Mouse (Mus musculus): Measurements from ENCODE around the gene Tmem38b. TPM values are rescaled to one million over a fixed set of nuclear protein-coding genes. Genes with fewer than 3 reads are reported as not detected.

Gene Tmem38b
- polyA plus RNA-seq, 1 experiment from 2014 or later: 4.5 TPM

DNA sequence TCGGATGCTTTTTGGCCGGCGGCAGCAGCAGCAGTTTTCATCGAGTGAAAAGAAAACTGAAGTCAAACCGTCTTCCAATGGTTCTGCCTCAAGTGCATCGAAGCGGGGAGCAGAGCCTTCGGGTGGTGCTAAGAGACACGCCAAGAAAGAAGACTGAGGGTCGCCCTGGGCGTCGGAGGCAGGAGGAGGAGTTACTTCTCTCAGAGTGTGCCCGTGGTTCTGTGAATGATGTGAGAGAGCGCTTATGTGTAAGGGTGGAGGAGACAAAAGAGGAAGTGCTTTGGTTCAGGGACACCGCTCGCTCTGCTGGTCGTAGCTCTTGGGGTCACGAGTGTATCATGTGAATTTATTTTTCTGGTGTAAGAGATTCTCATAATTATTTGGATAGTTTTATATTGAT is 34.1 kb downstream of the Tmem38b start:
- Histone ChIP-seq H3K4me1 (replicated peaks; ENCODE audit: control insufficient read depth, insufficient read depth, low read length) (no peaks in the 10 kb centered on the region), H3K9ac (ENCODE audit: low read depth, low read length) (no peak overlapping the region), H3K4me3 (ENCODE audit: low read depth, low read length) (no peak overlapping the region), H3K27ac (ENCODE audit: low read depth, low read length) (no peak overlapping the region), H3K27me3 (replicated peaks; ENCODE audit: control insufficient read depth, insufficient read depth, low read length) (no peaks in the 10 kb centered on the region), H3K4me2 (peak overlapping the region; percentile 34), H3K36me3 (ENCODE audit: control insufficient read depth, insufficient read depth, low read length) (no peaks in the 10 kb centered on the region), H3K9me3 (ENCODE audit: control insufficient read depth, low read length) (no peaks in the 10 kb centered on the region)
- ATAC-seq (replicated peaks; ENCODE audit: low FRiP score) (no peak), DNase-seq (ENCODE audit: low spot score) (no peak)
- 41% methylated on average over 18 of the region's 18 CpGs for WGBS

- no peaks in the 10 kb centered on the region for H3K27me3 ChIP-seq (replicated peaks; ENCODE audit: control insufficient read depth, insufficient read depth, low read length)
- no peak overlapping the region for H3K9ac ChIP-seq (ENCODE audit: low read depth, low read length)
- H3K4me1 ChIP-seq (replicated peaks; ENCODE audit: control insufficient read depth, insufficient read depth, low read length): no peaks in the 10 kb centered on the region
- H3K36me3 ChIP-seq (ENCODE audit: control insufficient read depth, insufficient read depth, low read length): no peaks in the 10 kb centered on the region
- no peaks in the 10 kb centered on the region for H3K9me3 ChIP-seq (ENCODE audit: control insufficient read depth, low read length)
- ATAC-seq (replicated peaks; ENCODE audit: low FRiP score): no peak
- H3K27ac ChIP-seq (ENCODE audit: low read depth, low read length): no peak overlapping the region
- DNase-seq (ENCODE audit: low spot score): no peak
- H3K4me3 ChIP-seq (ENCODE audit: low read depth, low read length): no peak overlapping the region
- H3K4me2 ChIP-seq: no peak overlapping the region
- 75% methylated on average over 6 of the region's 6 CpGs for WGBS
Observed at GRCm38 (mm10) chr4:53862101-53862500, 36.3 kb downstream of the Tmem38b start.

DNA sequence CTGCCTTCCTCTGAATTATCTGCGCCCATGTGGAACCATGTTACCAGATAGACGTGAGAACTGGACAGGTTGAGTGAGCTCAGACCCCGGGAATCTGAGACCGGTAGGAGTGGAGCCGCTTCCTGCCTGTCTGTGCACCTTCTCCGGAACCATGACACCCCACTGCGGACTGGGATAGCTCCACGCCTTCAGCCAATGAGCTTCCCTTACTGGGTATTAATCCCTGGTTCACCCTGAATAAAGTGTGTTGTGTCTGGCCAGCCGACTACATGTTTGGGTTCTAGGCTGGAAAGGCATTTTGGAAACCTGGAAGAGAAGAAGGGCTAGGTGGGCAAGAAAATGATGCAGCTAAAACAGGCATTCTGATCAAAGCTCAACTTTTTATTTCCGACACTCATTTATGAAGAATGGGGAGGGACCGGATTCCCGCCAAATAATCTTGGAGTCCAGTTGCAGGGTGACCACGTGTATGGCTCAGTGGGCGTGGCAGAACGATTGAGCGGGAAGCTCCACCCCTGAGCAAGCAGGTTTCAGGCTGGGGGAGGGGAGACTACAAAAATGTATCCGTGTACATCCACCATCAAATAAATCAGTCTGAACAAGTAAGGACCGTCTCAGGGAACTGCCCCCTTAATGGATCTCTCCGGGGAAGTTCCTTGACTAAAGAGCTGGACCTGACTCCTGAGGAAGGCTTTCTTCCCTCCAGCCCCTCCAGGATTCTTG is 38.4 kb downstream of the Tmem38b start:
- Histone ChIP-seq H3K27ac (ENCODE audit: low read depth, low read length) (no peak overlapping the region), H3K27me3 (replicated peaks; ENCODE audit: control insufficient read depth, insufficient read depth, low read length) (no peaks in the 10 kb centered on the region), H3K4me2 (no peak overlapping the region), H3K9me3 (ENCODE audit: control insufficient read depth, low read length) (no peaks in the 10 kb centered on the region), H3K4me3 (ENCODE audit: low read depth, low read length) (no peak overlapping the region), H3K9ac (ENCODE audit: low read depth, low read length) (no peak overlapping the region), H3K4me1 (replicated peaks; ENCODE audit: control insufficient read depth, insufficient read depth, low read length) (no peaks in the 10 kb centered on the region), H3K36me3 (ENCODE audit: control insufficient read depth, insufficient read depth, low read length) (no peaks in the 10 kb centered on the region)
- 82% methylated on average over 19 of the region's 19 CpGs for WGBS
- DNase-seq (ENCODE audit: low spot score) (no peak), ATAC-seq (replicated peaks; ENCODE audit: low FRiP score) (no peak)

DNA sequence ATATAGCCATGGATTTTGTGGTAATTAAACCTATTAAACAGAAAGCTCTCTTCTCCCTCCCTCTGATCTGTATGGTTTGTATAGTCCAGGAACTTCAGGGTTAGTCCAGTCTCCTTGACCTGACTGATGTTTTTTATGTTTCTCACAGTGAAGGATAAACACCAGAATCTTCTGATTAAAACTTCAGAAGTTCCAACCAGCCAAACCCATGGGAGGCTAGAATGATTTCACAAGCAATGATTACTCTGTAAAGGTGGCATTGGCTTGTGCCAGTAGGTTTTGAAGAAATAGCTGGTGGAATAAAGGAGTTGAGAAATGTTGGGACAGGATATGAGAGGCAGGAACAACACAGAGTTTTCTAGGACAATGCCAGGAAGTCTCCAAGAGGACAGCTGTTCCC is 40.6 kb downstream of the Tmem38b start:
- H3K9me3 ChIP-seq (ENCODE audit: control insufficient read depth, low read length): no peaks in the 10 kb centered on the region
- no peaks in the 10 kb centered on the region for H3K27me3 ChIP-seq (replicated peaks; ENCODE audit: control insufficient read depth, insufficient read depth, low read length)
- H3K4me1 ChIP-seq (replicated peaks; ENCODE audit: control insufficient read depth, insufficient read depth, low read length): no peaks in the 10 kb centered on the region
- no peak overlapping the region for H3K4me3 ChIP-seq (ENCODE audit: low read depth, low read length)
- no peaks in the 10 kb centered on the region for H3K36me3 ChIP-seq (ENCODE audit: control insufficient read depth, insufficient read depth, low read length)
- no peak overlapping the region for H3K9ac ChIP-seq (ENCODE audit: low read depth, low read length)
- no peak overlapping the region for H3K27ac ChIP-seq (ENCODE audit: low read depth, low read length)
- DNase-seq (ENCODE audit: low spot score) (no peak), ATAC-seq (replicated peaks; ENCODE audit: low FRiP score) (no peak)
- H3K4me2 ChIP-seq: no peak overlapping the region

DNA sequence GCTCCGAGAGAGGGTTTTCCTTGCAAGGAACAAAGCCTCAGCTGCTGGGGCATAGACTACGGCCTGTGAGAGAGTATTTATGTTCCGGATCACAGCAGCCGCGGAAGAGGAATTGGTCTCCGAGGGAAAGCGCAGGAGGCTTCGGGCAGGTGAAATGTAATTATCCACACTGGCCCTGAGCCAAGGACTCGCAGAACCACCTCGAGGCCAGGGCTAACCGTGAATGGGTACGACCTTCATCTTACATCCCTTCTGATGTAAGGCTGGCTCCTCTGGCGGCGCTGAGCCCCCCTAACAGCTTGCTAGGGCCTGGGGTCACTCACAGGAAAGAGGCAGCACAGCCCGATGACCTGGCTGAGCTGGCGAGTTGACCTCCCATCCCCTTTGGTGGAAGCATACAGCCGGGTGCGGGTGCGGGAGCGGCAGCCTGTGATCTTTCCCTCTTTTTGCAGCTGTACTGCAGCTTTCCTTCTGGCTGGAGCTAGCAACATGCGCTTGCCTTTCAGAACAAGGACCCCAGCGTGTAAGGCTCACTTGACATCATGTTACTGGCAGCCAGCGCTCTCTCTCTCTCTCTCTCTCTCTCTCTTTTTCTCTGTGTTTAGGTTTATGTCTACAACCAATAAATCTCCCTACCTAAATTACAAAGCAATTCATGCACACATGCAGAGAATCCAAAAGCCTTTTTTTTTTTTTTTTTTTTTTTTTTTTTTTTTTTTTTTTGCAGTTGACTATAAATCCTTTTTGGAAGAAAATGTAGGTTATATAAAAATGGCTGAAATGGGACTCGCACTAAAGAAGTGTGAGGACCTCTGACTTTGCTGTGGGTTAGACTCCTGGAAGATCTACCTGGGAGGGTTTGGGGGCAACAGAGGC is 52.9 kb downstream of the Tmem38b start:
- no peaks in the 10 kb centered on the region for H3K4me1 ChIP-seq (replicated peaks; ENCODE audit: control insufficient read depth, insufficient read depth, low read length)
- no peak overlapping the region for H3K27ac ChIP-seq (ENCODE audit: low read depth, low read length)
- no peaks in the 10 kb centered on the region for H3K36me3 ChIP-seq (ENCODE audit: control insufficient read depth, insufficient read depth, low read length)
- H3K9me3 ChIP-seq (ENCODE audit: control insufficient read depth, low read length): no peaks in the 10 kb centered on the region
- H3K27me3 ChIP-seq (replicated peaks; ENCODE audit: control insufficient read depth, insufficient read depth, low read length): no peaks in the 10 kb centered on the region
- ATAC-seq (replicated peaks; ENCODE audit: low FRiP score) (no peak), DNase-seq (ENCODE audit: low spot score) (no peak)
- no peak overlapping the region for H3K9ac ChIP-seq (ENCODE audit: low read depth, low read length)
- no peak overlapping the region for H3K4me2 ChIP-seq
- no peak overlapping the region for H3K4me3 ChIP-seq (ENCODE audit: low read depth, low read length)
- WGBS: 59% methylated on average over 24 of the region's 24 CpGs

- Histone ChIP-seq H3K9me3 (ENCODE audit: control insufficient read depth, low read length) (no peaks in the 10 kb centered on the region), H3K27me3 (replicated peaks; ENCODE audit: control insufficient read depth, insufficient read depth, low read length) (no peaks in the 10 kb centered on the region), H3K9ac (ENCODE audit: low read depth, low read length) (no peak overlapping the region), H3K4me1 (replicated peaks; ENCODE audit: control insufficient read depth, insufficient read depth, low read length) (no peaks in the 10 kb centered on the region), H3K27ac (ENCODE audit: low read depth, low read length) (no peak overlapping the region), H3K4me2 (no peak overlapping the region), H3K4me3 (ENCODE audit: low read depth, low read length) (no peak overlapping the region), H3K36me3 (ENCODE audit: control insufficient read depth, insufficient read depth, low read length) (no peaks in the 10 kb centered on the region)
- DNase-seq (ENCODE audit: low spot score) (no peak), ATAC-seq (replicated peaks; ENCODE audit: low FRiP score) (no peak)
- 76% methylated on average over 17 of the region's 17 CpGs for WGBS
Observed at GRCm38 (mm10) chr4:53882921-53883682, 57.3 kb downstream of the Tmem38b start.

- ATAC-seq (replicated peaks; ENCODE audit: low FRiP score) (no peak), DNase-seq (ENCODE audit: low spot score) (no peak)
- no peaks in the 10 kb centered on the region for H3K9me3 ChIP-seq (ENCODE audit: control insufficient read depth, low read length)
- no peak overlapping the region for H3K9ac ChIP-seq (ENCODE audit: low read depth, low read length)
- no peak overlapping the region for H3K4me3 ChIP-seq (ENCODE audit: low read depth, low read length)
- no peaks in the 10 kb centered on the region for H3K27me3 ChIP-seq (replicated peaks; ENCODE audit: control insufficient read depth, insufficient read depth, low read length)
- no peak overlapping the region for H3K27ac ChIP-seq (ENCODE audit: low read depth, low read length)
- no peaks in the 10 kb centered on the region for H3K4me1 ChIP-seq (replicated peaks; ENCODE audit: control insufficient read depth, insufficient read depth, low read length)
- H3K36me3 ChIP-seq (ENCODE audit: control insufficient read depth, insufficient read depth, low read length): no peaks in the 10 kb centered on the region
- H3K4me2 ChIP-seq: no peak overlapping the region
- 66% methylated on average over 14 of the region's 14 CpGs for WGBS
Observed at GRCm38 (mm10) chr4:53884351-53885245, 58.8 kb downstream of the Tmem38b start.
